ENCODE assay signal across 13 mouse cellular contexts in the genomic region with DNA sequence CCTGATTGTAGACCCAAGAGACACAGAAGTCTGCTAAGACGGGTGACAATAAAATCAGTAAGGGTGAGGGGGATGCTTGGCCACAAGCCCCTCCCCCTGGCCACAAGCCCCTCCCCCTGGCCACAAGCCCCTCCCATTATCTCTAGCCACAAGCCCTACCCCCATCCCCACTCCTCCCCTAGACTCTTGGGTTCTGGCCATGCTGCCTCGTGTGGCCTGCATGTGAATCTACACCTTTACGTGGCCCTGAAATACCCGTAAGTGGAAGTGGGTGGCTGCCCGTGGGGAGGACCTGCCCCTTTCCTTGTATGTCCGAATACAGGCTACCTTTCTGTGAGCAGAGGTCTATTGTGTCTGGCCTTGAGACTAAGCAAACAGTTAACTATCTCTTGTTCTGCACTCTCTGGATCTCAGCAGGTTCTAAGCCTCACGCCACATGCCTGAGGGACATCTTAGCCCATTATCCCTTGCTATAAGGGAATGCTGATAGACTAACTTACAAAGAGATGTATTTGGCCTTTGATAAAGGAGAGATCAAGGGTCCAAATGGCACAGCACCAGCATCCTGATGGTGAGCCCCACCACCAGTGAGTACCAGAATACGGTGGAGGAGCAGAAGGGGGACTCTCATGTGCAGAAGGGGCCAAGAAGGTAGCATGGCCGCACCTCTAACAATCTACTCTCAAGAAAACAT.
DNase-seq lines count a peak whose midpoint lies in the region; ATAC-seq and TF ChIP-seq lines count a peak whose summit lies in the region.
"Had no signal": no experiment of that assay in that cellular context is flagged by ENCODE, and none has a peak within 500 bp of the region (broad histone marks: within the 10 kb centered on the region; RNA-seq: fewer than 3 reads in every experiment).

No protein-coding gene starts in this region.

- no peak for DNase-seq in hindbrain, postnatal 0 days (ENCODE audit: low spot score)
- peak; percentile 38 for DNase-seq in thymus, postnatal 4 days
- DNase-seq in thymus, postnatal 25 days, result no peak
- no peak for DNase-seq in brain, embryonic 14.5 days (ENCODE audit: low read depth)
- DNase-seq in stomach, postnatal 0 days (ENCODE audit: low spot score), result no peak
- DNase-seq in frontal cortex, postnatal 10 days (ENCODE audit: low spot score in 2 of 2), result no peak
- DNase-seq: embryo, embryonic 11 days; right cerebral cortex, postnatal 14 days had no signal

- TF ChIP-seq POLR2A in brain, embryonic 14.5 days (IDR thresholded peaks at IDR 0.05; ENCODE audit: borderline replicate concordance, extremely low read depth, insufficient read depth, insufficient read length, poor library complexity, severe bottlenecking), result no peak

- H3K27me3 ChIP-seq in hindbrain, postnatal 0 days (ENCODE audit: insufficient read depth, low read length), result no peaks in the 10 kb centered on the region
- H3K27me3 ChIP-seq in hindbrain, embryonic 12.5 days, result no peaks in the 10 kb centered on the region
- no peaks in the 10 kb centered on the region for H3K27me3 ChIP-seq in stomach, postnatal 0 days (ENCODE audit: control insufficient read depth, insufficient read depth, low read length)
- H3K27me3 ChIP-seq in forebrain, embryonic 12.5 days, result no peaks in the 10 kb centered on the region

- peak; percentile 20; the same call in 1 of the 2 replicates for TF ChIP-seq CTCF in hindbrain, postnatal 0 days (IDR thresholded peaks at IDR 0.05; ENCODE audit: low read depth)
- TF ChIP-seq CTCF in brain, embryonic 14.5 days (IDR thresholded peaks at IDR 0.05; ENCODE audit: borderline replicate concordance, extremely low read depth, insufficient read depth, insufficient read length), result peak; percentile 26; the same call in 1 of the 2 replicates
- peak; percentile 44 for TF ChIP-seq CTCF in stomach, postnatal 0 days (IDR thresholded peaks at IDR 0.05; ENCODE audit: low read depth)

- no peaks in the 10 kb centered on the region for H3K36me3 ChIP-seq in hindbrain, postnatal 0 days (ENCODE audit: insufficient read depth, low read length)
- H3K36me3 ChIP-seq in hindbrain, embryonic 12.5 days, result no peaks in the 10 kb centered on the region
- no peaks in the 10 kb centered on the region for H3K36me3 ChIP-seq in stomach, postnatal 0 days (ENCODE audit: control insufficient read depth, insufficient read depth, low read length)
- no peaks in the 10 kb centered on the region for H3K36me3 ChIP-seq in forebrain, embryonic 12.5 days (replicated peaks)
- H3K36me3 ChIP-seq: forebrain, embryonic 10.5 days had no signal

- no peak for TF ChIP-seq EP300 in stomach, postnatal 0 days (optimal IDR thresholded peaks at IDR 0.05)

- no peak overlapping the region for H3K4me2 ChIP-seq in hindbrain, postnatal 0 days (ENCODE audit: low read depth, low read length)
- no peak overlapping the region for H3K4me2 ChIP-seq in hindbrain, embryonic 12.5 days (replicated peaks)
- no peak overlapping the region for H3K4me2 ChIP-seq in stomach, postnatal 0 days (replicated peaks; ENCODE audit: low read depth)
- no peak overlapping the region for H3K4me2 ChIP-seq in forebrain, embryonic 12.5 days

- no peak overlapping the region for H3K9ac ChIP-seq in hindbrain, postnatal 0 days (replicated peaks; ENCODE audit: low read length)
- no peak overlapping the region for H3K9ac ChIP-seq in hindbrain, embryonic 12.5 days
- no peak overlapping the region for H3K9ac ChIP-seq in stomach, postnatal 0 days (ENCODE audit: low read length)
- no peak overlapping the region for H3K9ac ChIP-seq in forebrain, embryonic 12.5 days

- H3K9me3 ChIP-seq in hindbrain, postnatal 0 days (ENCODE audit: low read length), result no peaks in the 10 kb centered on the region
- H3K9me3 ChIP-seq in hindbrain, embryonic 12.5 days (replicated peaks), result no peaks in the 10 kb centered on the region
- no peaks in the 10 kb centered on the region for H3K9me3 ChIP-seq in stomach, postnatal 0 days (ENCODE audit: control insufficient read depth, low read length)
- H3K9me3 ChIP-seq in forebrain, embryonic 12.5 days, result no peaks in the 10 kb centered on the region
- H3K9me3 ChIP-seq: forebrain, embryonic 10.5 days had no signal

- no peaks in the 10 kb centered on the region; the same call in 1 of the 2 replicates for H3K4me1 ChIP-seq in hindbrain, postnatal 0 days (ENCODE audit: insufficient read depth, low read length)
- peaks cover 3% of the 10 kb centered on the region; the same call in 1 of the 2 replicates for H3K4me1 ChIP-seq in hindbrain, embryonic 12.5 days
- no peaks in the 10 kb centered on the region; the same call in none of the 2 replicates for H3K4me1 ChIP-seq in stomach, postnatal 0 days (replicated peaks; ENCODE audit: control insufficient read depth, insufficient read depth)
- 0 out of 2 replicates have a peak, but pooled peaks cover 4% of the 10 kb centered on the region for H3K4me1 ChIP-seq in forebrain, embryonic 12.5 days

- H3K27ac ChIP-seq in hindbrain, postnatal 0 days, result no peak overlapping the region
- H3K27ac ChIP-seq in hindbrain, embryonic 12.5 days, result no peak overlapping the region
- 0 out of 2 replicates have a peak overlapping the region, but pooled peaks have one; percentile 18 for H3K27ac ChIP-seq in stomach, postnatal 0 days (replicated peaks)
- no peak overlapping the region for H3K27ac ChIP-seq in forebrain, embryonic 12.5 days
- H3K27ac ChIP-seq: forebrain, embryonic 10.5 days had no signal

- whole genome bisulfite sequencing in hindbrain, postnatal 0 days, result 81% methylated on average over 9 of the region's 9 CpGs
- 82% methylated on average over 9 of the region's 9 CpGs for WGBS in hindbrain, embryonic 12.5 days
- 83% methylated on average over 9 of the region's 9 CpGs for WGBS in stomach, postnatal 0 days
- WGBS in forebrain, embryonic 12.5 days, result 83% methylated on average over 9 of the region's 9 CpGs

- 0 out of 2 replicates have a peak, but pooled peaks have one; percentile 34 for ATAC-seq in hindbrain, postnatal 0 days
- no peak; the same call in 1 of the 2 replicates for ATAC-seq in hindbrain, embryonic 12.5 days (ENCODE audit: low FRiP score)
- ATAC-seq in stomach, postnatal 0 days (ENCODE audit: low FRiP score, low TSS enrichment), result no peak
- no peak for ATAC-seq in forebrain, embryonic 12.5 days (ENCODE audit: low FRiP score)
- ATAC-seq: inflammation-experienced regulatory T-cells, adult 6 months had no signal

- no peak overlapping the region for H3K4me3 ChIP-seq in hindbrain, postnatal 0 days (ENCODE audit: low read length)
- H3K4me3 ChIP-seq in hindbrain, embryonic 12.5 days, result no peak overlapping the region
- H3K4me3 ChIP-seq in stomach, postnatal 0 days (ENCODE audit: low read depth, low read length), result no peak overlapping the region
- no peak overlapping the region for H3K4me3 ChIP-seq in forebrain, embryonic 12.5 days (replicated peaks)
- H3K4me3 ChIP-seq: forebrain, embryonic 10.5 days; megakaryocyte, embryonic 14.5 days had no signal
